Mouse (Mus musculus) intestine, embryonic 15.5 days (tissue): ENCODE results near the gene Fbxo10. TPM values are rescaled to one million over a fixed set of nuclear protein-coding genes. Genes with fewer than 3 reads are reported as not detected.

Source experiments
- ATAC-seq: fragments of 200-750 bp; cut with Nextera tagmentation; 2 replicates; pipeline ENCODE4 v1.8.0; 2017; ENCODE audit warnings: moderate TSS enrichment, moderate library complexity
- H3K27ac ChIP-seq: fragments of 300-500 bp; sonication (generic); 2 replicates; pipeline ENCODE4 v1.5.1; 2015; ENCODE audit warnings: mild to moderate bottlenecking, inconsistent platforms
- H3K27me3 ChIP-seq: fragments of 300-500 bp; sonication (generic); replicated peaks from 2 replicates; pipeline ENCODE4 v1.6.1; 2015; ENCODE audit warnings: inconsistent platforms
- H3K36me3 ChIP-seq: fragments of 300-500 bp; sonication (generic); 2 replicates; pipeline ENCODE4 v1.6.1; 2015; ENCODE audit warnings: inconsistent platforms
- H3K4me1 ChIP-seq: fragments of 300-500 bp; sonication (generic); replicated peaks from 2 replicates; pipeline ENCODE4 v1.6.1; 2015; ENCODE audit warnings: inconsistent platforms
- H3K4me2 ChIP-seq: fragments of 300-500 bp; sonication (generic); replicated peaks from 2 replicates; pipeline ENCODE4 v1.6.1; 2015; ENCODE audit warnings: mild to moderate bottlenecking, inconsistent platforms
- H3K4me3 ChIP-seq: fragments of 300-500 bp; sonication (generic); replicated peaks from 2 replicates; pipeline ENCODE4 v1.5.1; 2015; ENCODE audit warnings: inconsistent platforms
- H3K9ac ChIP-seq: fragments of 300-500 bp; sonication (generic); 2 replicates; pipeline ENCODE4 v1.6.1; 2015; ENCODE audit warnings: inconsistent platforms
- H3K9me3 ChIP-seq: fragments of 300-500 bp; sonication (generic); 2 replicates; pipeline ENCODE4 v1.6.1; 2016; ENCODE audit warnings: inconsistent platforms
- WGBS: fragments of 180-500 bp; shearing (Covaris S2); methylation state at CpG from one replicate; pipeline ENCODE4 v1.1.7; 2015; 5-methylcytosine and 5-hydroxymethylcytosine counted together
- polyA plus RNA-seq: library from polyadenylated mRNA; unstranded; fragments of >200 nt; fragmentation: Nextera tagmentation; extraction: Ambion mirVana; gene quantifications from 2 replicates; pipeline ENCODE4 v1.2.1, GENCODE M21; 2015

The Fbxo10 gene
- polyA plus RNA-seq, 1 experiment from 2014 or later = 9.4 TPM

DNA sequence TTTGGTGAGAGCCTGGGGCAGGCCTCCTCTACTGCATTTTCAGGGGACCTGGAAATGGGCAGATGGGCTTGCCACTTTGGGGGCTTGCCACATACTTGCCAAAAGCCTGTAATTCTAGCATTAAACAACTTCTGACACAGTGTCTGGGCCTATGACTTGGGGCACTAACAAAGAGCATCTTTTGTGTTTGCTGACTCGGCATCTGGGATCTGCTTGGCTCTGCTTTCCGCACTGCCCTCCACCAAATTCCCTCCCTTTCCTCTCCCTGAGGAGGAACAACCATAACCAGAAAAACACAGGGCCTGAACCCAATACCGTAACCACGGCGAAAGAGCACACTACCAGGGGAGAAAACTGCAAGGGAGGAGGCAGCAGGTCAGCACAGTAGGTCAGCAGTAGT is 93.8 kb downstream of the Fbxo10 start:
- 95% methylated on average over 5 of the region's 5 CpGs for WGBS
- H3K36me3 ChIP-seq = peaks cover 36% of the 10 kb centered on the region
- H3K4me1 ChIP-seq = no peaks in the 10 kb centered on the region
- no peak overlapping the region for H3K27ac ChIP-seq
- H3K9me3 ChIP-seq = no peaks in the 10 kb centered on the region
- no peaks in the 10 kb centered on the region for H3K27me3 ChIP-seq
- no peak for ATAC-seq
- no peak overlapping the region for H3K9ac ChIP-seq
- no peak overlapping the region for H3K4me3 ChIP-seq
- H3K4me2 ChIP-seq = no peak overlapping the region

Other genes starting within 250 kb of the Fbxo10 start
- gene Grhpr, start 103.2 kb downstream of the Fbxo10 start, polyA plus RNA-seq = 102 and 112 TPM in 2 replicates
- gene Zbtb5, start 72.2 kb downstream of the Fbxo10 start, polyA plus RNA-seq = 15.8 and 16.5 TPM in 2 replicates
- gene Polr1e, start 66.0 kb downstream of the Fbxo10 start, polyA plus RNA-seq = 34.8 and 35.9 TPM in 2 replicates
- gene Tomm5, start 23.5 kb upstream of the Fbxo10 start, polyA plus RNA-seq = 407 and 433 TPM in 2 replicates
- gene Frmpd1, start 100.3 kb upstream of the Fbxo10 start, polyA plus RNA-seq = 0.48 and 0.57 TPM in 2 replicates
- gene Trmt10b, start 212.5 kb upstream of the Fbxo10 start, polyA plus RNA-seq = 13.0 and 13.7 TPM in 2 replicates